Mouse (Mus musculus) hindbrain, embryonic 16.5 days (tissue): ENCODE data around the gene Mlec. TPM values are rescaled to one million over a fixed set of nuclear protein-coding genes. Genes with fewer than 3 reads are reported as not detected.

ENCODE experiments used
- ATAC-seq: fragments of 200-750 bp; cut with Nextera tagmentation; 2 replicates; pipeline ENCODE4 v1.8.0; 2017; ENCODE audit warnings: moderate TSS enrichment, moderate library complexity
- H3K27ac ChIP-seq: fragments of 300-500 bp; sonication (generic); 2 replicates; pipeline ENCODE4 v1.5.1; 2014; ENCODE audit warnings: low read depth, mild to moderate bottlenecking, control low read depth, low read length, moderate library complexity
- H3K27me3 ChIP-seq: fragments of 300-500 bp; sonication (generic); replicated peaks from 2 replicates; pipeline ENCODE4 v1.6.1; 2014; ENCODE audit warnings: low read length; ENCODE audit not compliant: control insufficient read depth, insufficient read depth
- H3K36me3 ChIP-seq: fragments of 300-500 bp; sonication (generic); 2 replicates; pipeline ENCODE4 v1.6.1; 2014; ENCODE audit warnings: mild to moderate bottlenecking, low read length, moderate library complexity, mixed read lengths; ENCODE audit not compliant: control insufficient read depth, insufficient read depth
- H3K4me1 ChIP-seq: fragments of 300-500 bp; sonication (generic); 2 replicates; pipeline ENCODE4 v1.6.1; 2014; ENCODE audit warnings: low read depth, low read length; ENCODE audit not compliant: control insufficient read depth, insufficient read depth
- H3K4me2 ChIP-seq: fragments of 300-500 bp; sonication (generic); 2 replicates; pipeline ENCODE4 v1.6.1; 2014; ENCODE audit warnings: mild to moderate bottlenecking, low read length, control low read depth, moderate library complexity
- H3K4me3 ChIP-seq: fragments of 300-500 bp; sonication (generic); 2 replicates; pipeline ENCODE4 v1.5.1; 2014; ENCODE audit warnings: mild to moderate bottlenecking, low read length, control low read depth, moderate library complexity
- H3K9ac ChIP-seq: fragments of 300-500 bp; sonication (generic); 2 replicates; pipeline ENCODE4 v1.6.1; 2014; ENCODE audit warnings: low read depth, mild to moderate bottlenecking, control low read depth, low read length, moderate library complexity
- H3K9me3 ChIP-seq: fragments of 300-500 bp; sonication (generic); 2 replicates; pipeline ENCODE4 v1.6.1; 2014; ENCODE audit warnings: mild to moderate bottlenecking, low read length, moderate library complexity; ENCODE audit not compliant: control insufficient read depth
- WGBS: fragments of 180-500 bp; shearing (Covaris S2); extraction: QIAGEN DNeasy Blood & Tissue Kit; methylation state at CpG from one replicate; pipeline ENCODE4 v1.1.7; 2014; 5-methylcytosine and 5-hydroxymethylcytosine counted together
- polyA plus RNA-seq: library from polyadenylated mRNA; unstranded; fragments of >200 nt; fragmentation: Nextera tagmentation; extraction: Ambion mirVana; gene quantifications from 2 replicates; pipeline ENCODE4 v1.2.1, GENCODE M21; 2015

Gene Mlec
- polyA plus RNA-seq, 1 experiment from 2014 or later, result 23.8 TPM

GRCm38 (mm10) chr5:115100473-115100872, 57.5 kb downstream of the Mlec start:
- Histone ChIP-seq H3K4me3 (no peak overlapping the region), H3K4me1 (no peaks in the 10 kb centered on the region), H3K9me3 (no peaks in the 10 kb centered on the region), H3K27ac (no peak overlapping the region), H3K4me2 (no peak overlapping the region), H3K27me3 (no peaks in the 10 kb centered on the region), H3K36me3 (peaks cover 34% of the 10 kb centered on the region), H3K9ac (no peak overlapping the region)
- 93% methylated on average over 6 of the region's 6 CpGs for WGBS
- no peak for ATAC-seq

GRCm38 (mm10) chr5:115099991-115100390, 58.0 kb downstream of the Mlec start:
- Histone ChIP-seq H3K9me3 (no peaks in the 10 kb centered on the region), H3K9ac (no peak overlapping the region), H3K4me3 (no peak overlapping the region), H3K27me3 (no peaks in the 10 kb centered on the region), H3K36me3 (peaks cover 38% of the 10 kb centered on the region), H3K27ac (no peak overlapping the region), H3K4me1 (no peaks in the 10 kb centered on the region), H3K4me2 (no peak overlapping the region)
- 83% methylated on average over 9 of the region's 9 CpGs for WGBS
- no peak for ATAC-seq

GRCm38 (mm10) chr5:115099530-115099929, 58.4 kb downstream of the Mlec start:
- 78% methylated on average over 5 of the region's 5 CpGs for WGBS
- H3K4me3 ChIP-seq, result no peak overlapping the region
- H3K27ac ChIP-seq, result no peak overlapping the region
- ATAC-seq, result no peak
- no peaks in the 10 kb centered on the region for H3K27me3 ChIP-seq
- no peak overlapping the region for H3K9ac ChIP-seq
- H3K9me3 ChIP-seq, result no peaks in the 10 kb centered on the region
- no peak overlapping the region for H3K4me2 ChIP-seq
- H3K36me3 ChIP-seq, result peaks cover 39% of the 10 kb centered on the region
- no peaks in the 10 kb centered on the region for H3K4me1 ChIP-seq

GRCm38 (mm10) chr5:115098195-115098594, 59.8 kb downstream of the Mlec start, which contains the start of gene Gm10401:
Gene Gm10401, minus strand, starts transcription at chr5:115098295.
- H3K4me1 ChIP-seq, result no peaks in the 10 kb centered on the region
- H3K36me3 ChIP-seq, result peaks cover 39% of the 10 kb centered on the region
- H3K27me3 ChIP-seq, result no peaks in the 10 kb centered on the region
- H3K27ac ChIP-seq, result no peak within 1 kb of the TSS
- no peaks in the 10 kb centered on the region for H3K9me3 ChIP-seq
- no peak within 1 kb of the TSS for H3K9ac ChIP-seq
- ATAC-seq, result no peak
- H3K4me3 ChIP-seq, result no peak within 1 kb of the TSS
- H3K4me2 ChIP-seq, result no peak within 1 kb of the TSS
- 97% methylated on average over 8 of the region's 8 CpGs for WGBS

Other genes with a start within 250 kb of the Mlec start
- gene Oasl1, start 234.9 kb downstream of the Mlec start, polyA plus RNA-seq, result 0.26 and 0.31 TPM in 2 replicates
- gene 2210016L21Rik, start 216.0 kb downstream of the Mlec start, polyA plus RNA-seq, result 125 and 142 TPM in 2 replicates
- gene Hnf1a, start 187.1 kb downstream of the Mlec start, polyA plus RNA-seq, result not detected in 2 replicates
- gene Sppl3, start 147.0 kb downstream of the Mlec start, polyA plus RNA-seq, result 17.3 and 19.1 TPM in 2 replicates
- 32.2 and 35.9 TPM in 2 replicates for gene Gm10401, start 59.9 kb downstream of the Mlec start, polyA plus RNA-seq
- gene Acads, start 38.8 kb downstream of the Mlec start, polyA plus RNA-seq, result 20.7 and 22.0 TPM in 2 replicates
- gene Unc119b, start 23.2 kb downstream of the Mlec start, polyA plus RNA-seq, result 31.5 and 36.8 TPM in 2 replicates
- gene Cabp1, start 36.2 kb upstream of the Mlec start, polyA plus RNA-seq, result 6.5 and 11.6 TPM in 2 replicates
- 106 and 107 TPM in 2 replicates for gene Pop5, start 77.7 kb upstream of the Mlec start, polyA plus RNA-seq
- gene Rnf10, start 114.7 kb upstream of the Mlec start, polyA plus RNA-seq, result 146 and 180 TPM in 2 replicates
- 61.4 and 62.9 TPM in 2 replicates for gene Coq5, start 121.5 kb upstream of the Mlec start, polyA plus RNA-seq
- gene Dynll1, start 142.8 kb upstream of the Mlec start, polyA plus RNA-seq, result 1,172 and 1,268 TPM in 2 replicates
- gene Srsf9, start 169.0 kb upstream of the Mlec start, polyA plus RNA-seq, result 105 and 128 TPM in 2 replicates
- 32.3 and 45.5 TPM in 2 replicates for gene Gatc, start 183.0 kb upstream of the Mlec start, polyA plus RNA-seq
- gene Triap1, start 183.0 kb upstream of the Mlec start, polyA plus RNA-seq, result 51.3 and 52.8 TPM in 2 replicates
- gene Cox6a1, start 190.8 kb upstream of the Mlec start, polyA plus RNA-seq, result 1,192 and 1,343 TPM in 2 replicates